Mouse (Mus musculus): ENCODE results near the gene Ap4b1. TPM values are rescaled to one million over a fixed set of nuclear protein-coding genes. Genes with fewer than 3 reads are reported as not detected.

Gene Ap4b1
- polyA plus RNA-seq, 1 experiment = 24.4 TPM

- no peak for DNase-seq
- H3K27me3 ChIP-seq (ENCODE audit: control insufficient read depth, insufficient read depth, low read length) = no peaks in the 10 kb centered on the region
- no peak overlapping the region for H3K27ac ChIP-seq (ENCODE audit: control insufficient read depth, insufficient read depth, low read length)
- H3K4me1 ChIP-seq (replicated peaks; ENCODE audit: control insufficient read depth, insufficient read depth, low read length) = peaks cover 4% of the 10 kb centered on the region
- H3K4me3 ChIP-seq (ENCODE audit: control insufficient read depth, insufficient read depth, low read length) = no peak overlapping the region
- 76% methylated on average over 9 of the region's 9 CpGs for WGBS
- TF ChIP-seq CTCF (IDR thresholded peaks at IDR 0.05; ENCODE audit: borderline replicate concordance, control insufficient read depth, extremely low read depth, insufficient read depth, low read length, poor library complexity) = no peak
- no peak for TF ChIP-seq POLR2A (IDR thresholded peaks at IDR 0.05; ENCODE audit: control insufficient read depth, extremely low read depth, insufficient read depth, low read length, poor library complexity)
- no peaks in the 10 kb centered on the region for H3K36me3 ChIP-seq (ENCODE audit: control insufficient read depth, insufficient read depth, low read length)
Observed at GRCm38 (mm10) chr3:103850644-103851363, 41.5 kb downstream of the Ap4b1 start.

- no peaks in the 10 kb centered on the region for H3K27me3 ChIP-seq (ENCODE audit: control insufficient read depth, insufficient read depth, low read length)
- peaks cover 4% of the 10 kb centered on the region for H3K4me1 ChIP-seq (replicated peaks; ENCODE audit: control insufficient read depth, insufficient read depth, low read length)
- H3K4me3 ChIP-seq (ENCODE audit: control insufficient read depth, insufficient read depth, low read length) = no peak overlapping the region
- TF ChIP-seq CTCF (IDR thresholded peaks at IDR 0.05; ENCODE audit: borderline replicate concordance, control insufficient read depth, extremely low read depth, insufficient read depth, low read length, poor library complexity) (no peak), POLR2A (IDR thresholded peaks at IDR 0.05; ENCODE audit: control insufficient read depth, extremely low read depth, insufficient read depth, low read length, poor library complexity) (no peak)
- WGBS = 91% methylated on average over 6 of the region's 6 CpGs
- H3K36me3 ChIP-seq (ENCODE audit: control insufficient read depth, insufficient read depth, low read length) = no peaks in the 10 kb centered on the region
- no peak for DNase-seq
- H3K27ac ChIP-seq (ENCODE audit: control insufficient read depth, insufficient read depth, low read length) = no peak overlapping the region
Observed at GRCm38 (mm10) chr3:103851481-103851880, 42.2 kb downstream of the Ap4b1 start.

- WGBS = 40% methylated on average over 8 of the region's 8 CpGs
- H3K27me3 ChIP-seq (ENCODE audit: control insufficient read depth, insufficient read depth, low read length) = no peaks in the 10 kb centered on the region
- DNase-seq = no peak
- peaks cover 4% of the 10 kb centered on the region for H3K4me1 ChIP-seq (replicated peaks; ENCODE audit: control insufficient read depth, insufficient read depth, low read length)
- H3K27ac ChIP-seq (ENCODE audit: control insufficient read depth, insufficient read depth, low read length) = 0 out of 2 replicates have a peak overlapping the region, but pooled peaks have one; percentile 9
- no peak overlapping the region for H3K4me3 ChIP-seq (ENCODE audit: control insufficient read depth, insufficient read depth, low read length)
- H3K36me3 ChIP-seq (ENCODE audit: control insufficient read depth, insufficient read depth, low read length) = no peaks in the 10 kb centered on the region
- TF ChIP-seq POLR2A (IDR thresholded peaks at IDR 0.05; ENCODE audit: control insufficient read depth, extremely low read depth, insufficient read depth, low read length, poor library complexity) (no peak), CTCF (IDR thresholded peaks at IDR 0.05; ENCODE audit: borderline replicate concordance, control insufficient read depth, extremely low read depth, insufficient read depth, low read length, poor library complexity) (no peak)
Observed at GRCm38 (mm10) chr3:103851882-103852281, 42.6 kb downstream of the Ap4b1 start.

GRCm38 (mm10) chr3:103852565-103853299 lies 43.4 kb downstream of the Ap4b1 start:
- peak; percentile 90 for DNase-seq
- Histone ChIP-seq H3K36me3 (ENCODE audit: control insufficient read depth, insufficient read depth, low read length) (no peaks in the 10 kb centered on the region), H3K27ac (ENCODE audit: control insufficient read depth, insufficient read depth, low read length) (peak overlapping the region; percentile 5; the same call in 1 of the 2 replicates), H3K4me3 (ENCODE audit: control insufficient read depth, insufficient read depth, low read length) (no peak overlapping the region), H3K27me3 (ENCODE audit: control insufficient read depth, insufficient read depth, low read length) (no peaks in the 10 kb centered on the region), H3K4me1 (replicated peaks; ENCODE audit: control insufficient read depth, insufficient read depth, low read length) (peaks cover 5% of the 10 kb centered on the region)
- 14% methylated on average over 3 of the region's 3 CpGs for WGBS
- TF ChIP-seq POLR2A (IDR thresholded peaks at IDR 0.05; ENCODE audit: control insufficient read depth, extremely low read depth, insufficient read depth, low read length, poor library complexity) = no peak
- no peak for TF ChIP-seq CTCF (IDR thresholded peaks at IDR 0.05; ENCODE audit: borderline replicate concordance, control insufficient read depth, extremely low read depth, insufficient read depth, low read length, poor library complexity)

- no peak for TF ChIP-seq POLR2A (IDR thresholded peaks at IDR 0.05; ENCODE audit: control insufficient read depth, extremely low read depth, insufficient read depth, low read length, poor library complexity)
- no peak for TF ChIP-seq CTCF (IDR thresholded peaks at IDR 0.05; ENCODE audit: borderline replicate concordance, control insufficient read depth, extremely low read depth, insufficient read depth, low read length, poor library complexity)
- H3K27ac ChIP-seq (ENCODE audit: control insufficient read depth, insufficient read depth, low read length) = no peak overlapping the region
- 95% methylated on average over 8 of the region's 8 CpGs for WGBS
- H3K4me3 ChIP-seq (ENCODE audit: control insufficient read depth, insufficient read depth, low read length) = no peak overlapping the region
- H3K4me1 ChIP-seq (replicated peaks; ENCODE audit: control insufficient read depth, insufficient read depth, low read length) = peaks cover 8% of the 10 kb centered on the region
- H3K27me3 ChIP-seq (ENCODE audit: control insufficient read depth, insufficient read depth, low read length) = no peaks in the 10 kb centered on the region
- no peaks in the 10 kb centered on the region for H3K36me3 ChIP-seq (ENCODE audit: control insufficient read depth, insufficient read depth, low read length)
- no peak for DNase-seq
Observed at GRCm38 (mm10) chr3:103853804-103854203, 44.5 kb downstream of the Ap4b1 start.

- no peak for DNase-seq
- Histone ChIP-seq H3K36me3 (ENCODE audit: control insufficient read depth, insufficient read depth, low read length) (no peaks in the 10 kb centered on the region), H3K27me3 (ENCODE audit: control insufficient read depth, insufficient read depth, low read length) (no peaks in the 10 kb centered on the region), H3K4me3 (ENCODE audit: control insufficient read depth, insufficient read depth, low read length) (no peak overlapping the region), H3K27ac (ENCODE audit: control insufficient read depth, insufficient read depth, low read length) (peak overlapping the region; percentile 30; the same call in 1 of the 2 replicates), H3K4me1 (replicated peaks; ENCODE audit: control insufficient read depth, insufficient read depth, low read length) (peaks cover 7% of the 10 kb centered on the region)
- TF ChIP-seq CTCF (IDR thresholded peaks at IDR 0.05; ENCODE audit: borderline replicate concordance, control insufficient read depth, extremely low read depth, insufficient read depth, low read length, poor library complexity) = no peak
- 66% methylated on average over 7 of the region's 7 CpGs for WGBS
Observed at GRCm38 (mm10) chr3:103857036-103857805, 47.9 kb downstream of the Ap4b1 start.

All from thymus, adult 2 months (tissue).